Mouse (Mus musculus): ENCODE results near the gene Tmprss9. TPM values are rescaled to one million over a fixed set of nuclear protein-coding genes. Genes with fewer than 3 reads are reported as not detected.

The Tmprss9 gene
- polyA plus RNA-seq, 1 experiment, result not detected

- 31% methylated on average over 8 of the region's 8 CpGs for WGBS
- no peak for TF ChIP-seq CTCF (IDR thresholded peaks at IDR 0.05; ENCODE audit: insufficient read depth, low read depth, low read length)
- no peak for TF ChIP-seq POLR2A (IDR thresholded peaks at IDR 0.05; ENCODE audit: insufficient read depth, low read depth, low read length)
- Histone ChIP-seq H3K27ac (ENCODE audit: insufficient read depth, low read depth, low read length) (0 out of 2 replicates have a peak overlapping the region, but pooled peaks have one; percentile 5), H3K4me1 (ENCODE audit: control insufficient read depth, insufficient read depth, low read length) (peaks cover 45% of the 10 kb centered on the region), H3K4me3 (ENCODE audit: insufficient read depth, low read depth, low read length) (no peak overlapping the region)
These were observed 68.8 kb downstream of the Tmprss9 start for GRCm38 (mm10) chr10:80940320-80940987.

- peaks cover 41% of the 10 kb centered on the region for H3K4me1 ChIP-seq (ENCODE audit: control insufficient read depth, insufficient read depth, low read length)
- TF ChIP-seq POLR2A (IDR thresholded peaks at IDR 0.05; ENCODE audit: insufficient read depth, low read depth, low read length) (no peak), CTCF (IDR thresholded peaks at IDR 0.05; ENCODE audit: insufficient read depth, low read depth, low read length) (no peak)
- WGBS, result 18% methylated on average over 2 of the region's 2 CpGs
- H3K4me3 ChIP-seq (ENCODE audit: insufficient read depth, low read depth, low read length), result no peak overlapping the region
- H3K27ac ChIP-seq (ENCODE audit: insufficient read depth, low read depth, low read length), result no peak overlapping the region
These were observed 69.3 kb downstream of the Tmprss9 start for GRCm38 (mm10) chr10:80940988-80941347.

- no peak overlapping the region for H3K4me3 ChIP-seq (ENCODE audit: insufficient read depth, low read depth, low read length)
- no peak for TF ChIP-seq CTCF (IDR thresholded peaks at IDR 0.05; ENCODE audit: insufficient read depth, low read depth, low read length)
- TF ChIP-seq POLR2A (IDR thresholded peaks at IDR 0.05; ENCODE audit: insufficient read depth, low read depth, low read length), result no peak
- H3K27ac ChIP-seq (ENCODE audit: insufficient read depth, low read depth, low read length), result no peak overlapping the region
- WGBS, result 83% methylated on average over 8 of the region's 8 CpGs
- peaks cover 37% of the 10 kb centered on the region for H3K4me1 ChIP-seq (ENCODE audit: control insufficient read depth, insufficient read depth, low read length)
These were observed 71.3 kb downstream of the Tmprss9 start for GRCm38 (mm10) chr10:80942919-80943318.

GRCm38 (mm10) chr10:80943701-80944100 lies 72.1 kb downstream of the Tmprss9 start:
- H3K4me3 ChIP-seq (ENCODE audit: insufficient read depth, low read depth, low read length), result no peak overlapping the region
- WGBS, result 71% methylated on average over 9 of the region's 9 CpGs
- no peak overlapping the region for H3K27ac ChIP-seq (ENCODE audit: insufficient read depth, low read depth, low read length)
- TF ChIP-seq CTCF (IDR thresholded peaks at IDR 0.05; ENCODE audit: insufficient read depth, low read depth, low read length) (no peak), POLR2A (IDR thresholded peaks at IDR 0.05; ENCODE audit: insufficient read depth, low read depth, low read length) (no peak)
- peaks cover 39% of the 10 kb centered on the region for H3K4me1 ChIP-seq (ENCODE audit: control insufficient read depth, insufficient read depth, low read length)

- H3K4me1 ChIP-seq (ENCODE audit: control insufficient read depth, insufficient read depth, low read length), result peaks cover 38% of the 10 kb centered on the region
- no peak overlapping the region for H3K4me3 ChIP-seq (ENCODE audit: insufficient read depth, low read depth, low read length)
- H3K27ac ChIP-seq (ENCODE audit: insufficient read depth, low read depth, low read length), result no peak overlapping the region
- TF ChIP-seq POLR2A (IDR thresholded peaks at IDR 0.05; ENCODE audit: insufficient read depth, low read depth, low read length) (no peak), CTCF (IDR thresholded peaks at IDR 0.05; ENCODE audit: insufficient read depth, low read depth, low read length) (no peak)
- 84% methylated on average over 5 of the region's 5 CpGs for WGBS
These were observed 72.6 kb downstream of the Tmprss9 start for GRCm38 (mm10) chr10:80944231-80944630.

- no peak overlapping the region for H3K27ac ChIP-seq (ENCODE audit: insufficient read depth, low read depth, low read length)
- peaks cover 23% of the 10 kb centered on the region for H3K4me1 ChIP-seq (ENCODE audit: control insufficient read depth, insufficient read depth, low read length)
- H3K4me3 ChIP-seq (ENCODE audit: insufficient read depth, low read depth, low read length), result no peak overlapping the region
- 69% methylated on average over 14 of the region's 14 CpGs for WGBS
- TF ChIP-seq CTCF (IDR thresholded peaks at IDR 0.05; ENCODE audit: insufficient read depth, low read depth, low read length) (peak; percentile 42), POLR2A (IDR thresholded peaks at IDR 0.05; ENCODE audit: insufficient read depth, low read depth, low read length) (no peak)
These were observed 75.2 kb downstream of the Tmprss9 start for GRCm38 (mm10) chr10:80946684-80947437.

- no peak overlapping the region for H3K27ac ChIP-seq (ENCODE audit: insufficient read depth, low read depth, low read length)
- 68% methylated on average over 2 of the region's 2 CpGs for WGBS
- no peak for TF ChIP-seq POLR2A (IDR thresholded peaks at IDR 0.05; ENCODE audit: insufficient read depth, low read depth, low read length)
- no peak for TF ChIP-seq CTCF (IDR thresholded peaks at IDR 0.05; ENCODE audit: insufficient read depth, low read depth, low read length)
- no peak overlapping the region for H3K4me3 ChIP-seq (ENCODE audit: insufficient read depth, low read depth, low read length)
- H3K4me1 ChIP-seq (ENCODE audit: control insufficient read depth, insufficient read depth, low read length), result peaks cover 23% of the 10 kb centered on the region
These were observed 76.2 kb downstream of the Tmprss9 start for GRCm38 (mm10) chr10:80947802-80948201.

- peaks cover 23% of the 10 kb centered on the region for H3K4me1 ChIP-seq (ENCODE audit: control insufficient read depth, insufficient read depth, low read length)
- H3K27ac ChIP-seq (ENCODE audit: insufficient read depth, low read depth, low read length), result no peak overlapping the region
- TF ChIP-seq CTCF (IDR thresholded peaks at IDR 0.05; ENCODE audit: insufficient read depth, low read depth, low read length) (no peak), POLR2A (IDR thresholded peaks at IDR 0.05; ENCODE audit: insufficient read depth, low read depth, low read length) (no peak)
- 21% methylated on average over 6 of the region's 6 CpGs for WGBS
- no peak overlapping the region for H3K4me3 ChIP-seq (ENCODE audit: insufficient read depth, low read depth, low read length)
These were observed 76.9 kb downstream of the Tmprss9 start for GRCm38 (mm10) chr10:80948570-80948969.

- TF ChIP-seq CTCF (IDR thresholded peaks at IDR 0.05; ENCODE audit: insufficient read depth, low read depth, low read length), result no peak
- TF ChIP-seq POLR2A (IDR thresholded peaks at IDR 0.05; ENCODE audit: insufficient read depth, low read depth, low read length), result no peak
- WGBS, result 62% methylated on average over 3 of the region's 3 CpGs
- Histone ChIP-seq H3K4me1 (ENCODE audit: control insufficient read depth, insufficient read depth, low read length) (peaks cover 23% of the 10 kb centered on the region), H3K4me3 (ENCODE audit: insufficient read depth, low read depth, low read length) (no peak overlapping the region), H3K27ac (ENCODE audit: insufficient read depth, low read depth, low read length) (no peak overlapping the region)
These were observed 77.4 kb downstream of the Tmprss9 start for GRCm38 (mm10) chr10:80949081-80949480.

Other genes with a start within 250 kb of the Tmprss9 start
- 431 TPM in 1 of 2 replicates, not detected in the other for gene Csnk1g2, start 249.0 kb upstream of the Tmprss9 start, polyA plus RNA-seq (2012; ENCODE audit: insufficient read depth, insufficient read length, low replicate concordance, missing spikeins)
- gene Btbd2, start 214.8 kb upstream of the Tmprss9 start, polyA plus RNA-seq (2012; ENCODE audit: insufficient read depth, insufficient read length, low replicate concordance, missing spikeins), result not detected in 2 replicates
- gene Mknk2, start 193.7 kb upstream of the Tmprss9 start, polyA plus RNA-seq (2012; ENCODE audit: insufficient read depth, insufficient read length, low replicate concordance, missing spikeins), result not detected in 2 replicates
- gene Mob3a, start 169.9 kb upstream of the Tmprss9 start, polyA plus RNA-seq (2012; ENCODE audit: insufficient read depth, insufficient read length, low replicate concordance, missing spikeins), result not detected in 2 replicates
- not detected in 2 replicates for gene Izumo4, start 169.7 kb upstream of the Tmprss9 start, polyA plus RNA-seq (2012; ENCODE audit: insufficient read depth, insufficient read length, low replicate concordance, missing spikeins)
- 105 TPM in 1 of 2 replicates, not detected in the other for gene Ap3d1, start 129.6 kb upstream of the Tmprss9 start, polyA plus RNA-seq (2012; ENCODE audit: insufficient read depth, insufficient read length, low replicate concordance, missing spikeins)
- 106 and 235 TPM in 2 replicates for gene Dot1l, start 116.6 kb upstream of the Tmprss9 start, polyA plus RNA-seq (2012; ENCODE audit: insufficient read depth, insufficient read length, low replicate concordance, missing spikeins)
- gene Sf3a2, start 73.7 kb upstream of the Tmprss9 start, polyA plus RNA-seq (2012; ENCODE audit: insufficient read depth, insufficient read length, low replicate concordance, missing spikeins), result not detected in 2 replicates
- gene Plekhj1, start 73.2 kb upstream of the Tmprss9 start, polyA plus RNA-seq (2012; ENCODE audit: insufficient read depth, insufficient read length, low replicate concordance, missing spikeins), result not detected in 2 replicates
- gene Amh, start 66.6 kb upstream of the Tmprss9 start, polyA plus RNA-seq (2012; ENCODE audit: insufficient read depth, insufficient read length, low replicate concordance, missing spikeins), result not detected in 2 replicates
- gene Jsrp1, start 58.4 kb upstream of the Tmprss9 start, polyA plus RNA-seq (2012; ENCODE audit: insufficient read depth, insufficient read length, low replicate concordance, missing spikeins), result not detected in 2 replicates
- 801 TPM in 1 of 2 replicates, not detected in the other for gene Oaz1, start 45.2 kb upstream of the Tmprss9 start, polyA plus RNA-seq (2012; ENCODE audit: insufficient read depth, insufficient read length, low replicate concordance, missing spikeins)
- gene Lingo3, start 27.8 kb upstream of the Tmprss9 start, polyA plus RNA-seq (2012; ENCODE audit: insufficient read depth, insufficient read length, low replicate concordance, missing spikeins), result not detected in 2 replicates
- gene Lsm7, start 16.6 kb upstream of the Tmprss9 start, polyA plus RNA-seq (2012; ENCODE audit: insufficient read depth, insufficient read length, low replicate concordance, missing spikeins), result not detected in 2 replicates
- gene Sppl2b, start 16.6 kb upstream of the Tmprss9 start, polyA plus RNA-seq (2012; ENCODE audit: insufficient read depth, insufficient read length, low replicate concordance, missing spikeins), result not detected in 2 replicates
- not detected in 2 replicates for gene Timm13, start 29.1 kb downstream of the Tmprss9 start, polyA plus RNA-seq (2012; ENCODE audit: insufficient read depth, insufficient read length, low replicate concordance, missing spikeins)
- gene Lmnb2, start 46.4 kb downstream of the Tmprss9 start, polyA plus RNA-seq (2012; ENCODE audit: insufficient read depth, insufficient read length, low replicate concordance, missing spikeins), result not detected in 2 replicates
- not detected in 2 replicates for gene Gadd45b, start 58.2 kb downstream of the Tmprss9 start, polyA plus RNA-seq (2012; ENCODE audit: insufficient read depth, insufficient read length, low replicate concordance, missing spikeins)
- not detected in 2 replicates for gene Gng7, start 143.1 kb downstream of the Tmprss9 start, polyA plus RNA-seq (2012; ENCODE audit: insufficient read depth, insufficient read length, low replicate concordance, missing spikeins)
- gene Diras1, start 153.8 kb downstream of the Tmprss9 start, polyA plus RNA-seq (2012; ENCODE audit: insufficient read depth, insufficient read length, low replicate concordance, missing spikeins), result not detected in 2 replicates
- gene Slc39a3, start 165.6 kb downstream of the Tmprss9 start, polyA plus RNA-seq (2012; ENCODE audit: insufficient read depth, insufficient read length, low replicate concordance, missing spikeins), result not detected in 2 replicates
- not detected in 2 replicates for gene Sgta, start 188.3 kb downstream of the Tmprss9 start, polyA plus RNA-seq (2012; ENCODE audit: insufficient read depth, insufficient read length, low replicate concordance, missing spikeins)
- gene Thop1, start 198.2 kb downstream of the Tmprss9 start, polyA plus RNA-seq (2012; ENCODE audit: insufficient read depth, insufficient read length, low replicate concordance, missing spikeins), result not detected in 2 replicates
- gene Creb3l3, start 227.0 kb downstream of the Tmprss9 start, polyA plus RNA-seq (2012; ENCODE audit: insufficient read depth, insufficient read length, low replicate concordance, missing spikeins), result not detected in 2 replicates
- not detected in 2 replicates for gene Map2k2, start 234.1 kb downstream of the Tmprss9 start, polyA plus RNA-seq (2012; ENCODE audit: insufficient read depth, insufficient read length, low replicate concordance, missing spikeins)